Mouse (Mus musculus) neural tube, embryonic 11.5 days (tissue): ENCODE results near the gene Nlrp1b. TPM values are rescaled to one million over a fixed set of nuclear protein-coding genes. Genes with fewer than 3 reads are reported as not detected.

ENCODE experiments used
- ATAC-seq: fragments of 200-750 bp; cut with Nextera tagmentation; 2 replicates; pipeline ENCODE4 v1.8.0; 2017; ENCODE audit warnings: moderate number of reproducible peaks, mild to moderate bottlenecking, moderate TSS enrichment, moderate library complexity; ENCODE audit not compliant: insufficient read depth, low FRiP score, low TSS enrichment
- DNase-seq: peaks from one replicate; pipeline ENCODE4 v3.0.0-alpha.2; 2015; ENCODE audit warnings: low spot score
- H3K27ac ChIP-seq: fragments of 300-500 bp; sonication (generic); 2 replicates; pipeline ENCODE4 v1.5.1; 2014; ENCODE audit warnings: low read depth, mild to moderate bottlenecking, low read length
- H3K27me3 ChIP-seq: fragments of 300-500 bp; sonication (generic); 2 replicates; pipeline ENCODE4 v1.6.1; 2014; ENCODE audit warnings: mild to moderate bottlenecking, low read length, mixed read lengths; ENCODE audit not compliant: control insufficient read depth, insufficient read depth
- H3K36me3 ChIP-seq: fragments of 300-500 bp; sonication (generic); 2 replicates; pipeline ENCODE4 v1.6.1; 2014; ENCODE audit warnings: mild to moderate bottlenecking, low read length, moderate library complexity, mixed read lengths; ENCODE audit not compliant: control insufficient read depth, insufficient read depth
- H3K4me1 ChIP-seq: fragments of 300-500 bp; sonication (generic); 2 replicates; pipeline ENCODE4 v1.6.1; 2014; ENCODE audit warnings: low read length, mixed read lengths; ENCODE audit not compliant: control insufficient read depth, insufficient read depth
- H3K4me2 ChIP-seq: fragments of 300-500 bp; sonication (generic); 2 replicates; pipeline ENCODE4 v1.6.1; 2014; ENCODE audit warnings: low read depth, mild to moderate bottlenecking, moderate library complexity
- H3K4me3 ChIP-seq: fragments of 300-500 bp; sonication (generic); 2 replicates; pipeline ENCODE4 v1.5.1; 2014; ENCODE audit warnings: low read depth, low read length
- H3K9ac ChIP-seq: fragments of 300-500 bp; sonication (generic); 2 replicates; pipeline ENCODE4 v1.6.1; 2014; ENCODE audit warnings: mild to moderate bottlenecking, low read length
- H3K9me3 ChIP-seq: fragments of 300-500 bp; sonication (generic); 2 replicates; pipeline ENCODE4 v1.6.1; 2016; ENCODE audit warnings: low read length; ENCODE audit not compliant: control insufficient read depth
- WGBS: fragments of 180-500 bp; shearing (Covaris S2); extraction: QIAGEN DNeasy Blood & Tissue Kit; methylation state at CpG from one replicate; pipeline ENCODE4 v1.1.7; 2014; 5-methylcytosine and 5-hydroxymethylcytosine counted together
- polyA plus RNA-seq: library from polyadenylated mRNA; unstranded; fragments of >200 nt; fragmentation: Nextera tagmentation; extraction: Ambion mirVana; gene quantifications from 2 replicates; pipeline ENCODE4 v1.2.1, GENCODE M21; 2014

Gene Nlrp1b
- polyA plus RNA-seq, 1 experiment from 2014 or later: not detected

- Histone ChIP-seq H3K9me3 (no peaks in the 10 kb centered on the region), H3K36me3 (no peaks in the 10 kb centered on the region), H3K4me2 (no peak overlapping the region), H3K9ac (no peak overlapping the region), H3K4me1 (no peaks in the 10 kb centered on the region), H3K27ac (no peak overlapping the region), H3K27me3 (no peaks in the 10 kb centered on the region), H3K4me3 (no peak overlapping the region)
- ATAC-seq: no peak
- 81% methylated on average over 1 of the region's 1 CpGs for WGBS
- no peak for DNase-seq
Measured at GRCm38 (mm10) chr11:71155272-71155671, 75.3 kb downstream of the Nlrp1b start.

- ATAC-seq: no peak
- Histone ChIP-seq H3K36me3 (no peaks in the 10 kb centered on the region), H3K9ac (no peak within 1 kb of the TSS), H3K27me3 (no peaks in the 10 kb centered on the region), H3K4me1 (no peaks in the 10 kb centered on the region), H3K4me3 (no peak within 1 kb of the TSS), H3K27ac (no peak within 1 kb of the TSS), H3K9me3 (no peaks in the 10 kb centered on the region), H3K4me2 (no peak within 1 kb of the TSS)
- WGBS: 88% methylated on average over 3 of the region's 3 CpGs
- no peak for DNase-seq
Measured at GRCm38 (mm10) chr11:71144661-71145060, 85.9 kb downstream of the Nlrp1b start, which contains the start of gene Nlrp1a. Gene Nlrp1a (minus strand): TSS chr11:71144704.

- no peak overlapping the region for H3K4me3 ChIP-seq
- no peak overlapping the region for H3K4me2 ChIP-seq
- WGBS: 89% methylated on average over 1 of the region's 1 CpGs
- H3K36me3 ChIP-seq: no peaks in the 10 kb centered on the region
- no peaks in the 10 kb centered on the region for H3K9me3 ChIP-seq
- no peak for ATAC-seq
- no peaks in the 10 kb centered on the region for H3K4me1 ChIP-seq
- H3K9ac ChIP-seq: no peak overlapping the region
- H3K27ac ChIP-seq: no peak overlapping the region
- H3K27me3 ChIP-seq: no peaks in the 10 kb centered on the region
- DNase-seq: no peak
Measured at GRCm38 (mm10) chr11:71142031-71142430, 88.5 kb downstream of the Nlrp1b start.

GRCm38 (mm10) chr11:71107128-71107527 lies 123.4 kb downstream of the Nlrp1b start:
- no peak overlapping the region for H3K4me3 ChIP-seq
- no peak overlapping the region for H3K4me2 ChIP-seq
- no peaks in the 10 kb centered on the region; the same call in 1 of the 2 replicates for H3K36me3 ChIP-seq
- H3K27me3 ChIP-seq: no peaks in the 10 kb centered on the region
- 80% methylated on average over 2 of the region's 2 CpGs for WGBS
- no peak for ATAC-seq
- DNase-seq: no peak
- no peak overlapping the region for H3K27ac ChIP-seq
- H3K9me3 ChIP-seq: no peaks in the 10 kb centered on the region
- H3K4me1 ChIP-seq: no peaks in the 10 kb centered on the region
- no peak overlapping the region for H3K9ac ChIP-seq

GRCm38 (mm10) chr11:71106261-71107021 lies 124.1 kb downstream of the Nlrp1b start:
- H3K4me1 ChIP-seq: no peaks in the 10 kb centered on the region
- H3K9ac ChIP-seq: no peak overlapping the region
- no peak overlapping the region for H3K4me2 ChIP-seq
- no peaks in the 10 kb centered on the region for H3K36me3 ChIP-seq
- DNase-seq: no peak
- no peaks in the 10 kb centered on the region for H3K9me3 ChIP-seq
- H3K27me3 ChIP-seq: no peaks in the 10 kb centered on the region
- H3K27ac ChIP-seq: no peak overlapping the region
- ATAC-seq: no peak
- H3K4me3 ChIP-seq: no peak overlapping the region

GRCm38 (mm10) chr11:71103931-71104330 lies 126.6 kb downstream of the Nlrp1b start:
- H3K9me3 ChIP-seq: no peaks in the 10 kb centered on the region
- H3K27ac ChIP-seq: no peak overlapping the region
- no peak for DNase-seq
- no peaks in the 10 kb centered on the region for H3K4me1 ChIP-seq
- H3K27me3 ChIP-seq: no peaks in the 10 kb centered on the region
- no peak overlapping the region for H3K4me3 ChIP-seq
- no peak overlapping the region for H3K4me2 ChIP-seq
- H3K9ac ChIP-seq: no peak overlapping the region
- no peak for ATAC-seq
- no peaks in the 10 kb centered on the region for H3K36me3 ChIP-seq

Other genes with a start within 250 kb of the Nlrp1b start
- 247 and 255 TPM in 2 replicates for gene C1qbp, start 247.7 kb downstream of the Nlrp1b start, polyA plus RNA-seq
- gene Dhx33, start 226.3 kb downstream of the Nlrp1b start, polyA plus RNA-seq: 21.8 and 22.2 TPM in 2 replicates
- gene Mis12, start 211.1 kb downstream of the Nlrp1b start, polyA plus RNA-seq: 44.8 and 51.8 TPM in 2 replicates
- gene Derl2, start 210.9 kb downstream of the Nlrp1b start, polyA plus RNA-seq: 37.8 and 42.3 TPM in 2 replicates
- gene 6330403K07Rik, start 197.2 kb downstream of the Nlrp1b start, polyA plus RNA-seq: 101 and 105 TPM in 2 replicates
- not detected in 2 replicates for gene Nlrp1a, start 86.0 kb downstream of the Nlrp1b start, polyA plus RNA-seq